Mouse (Mus musculus): ENCODE results near the gene Lrrc23. TPM values are rescaled to one million over a fixed set of nuclear protein-coding genes. Genes with fewer than 3 reads are reported as not detected.

Lrrc23 gene
- total and polyA plus RNA-seq, 3 experiments, result 3.2 TPM; not detected in 2

GRCm38 (mm10) chr6:124737040-124737439 is 42.5 kb downstream of the Lrrc23 start:
- Histone ChIP-seq H3K4me3 (no peak overlapping the region), H3K9ac (ENCODE audit: low read depth, low read length) (no peak overlapping the region), H3K27ac (no peak overlapping the region), H3K79me2 (replicated peaks; ENCODE audit: control insufficient read depth, insufficient read depth, low read length) (no peaks in the 10 kb centered on the region), H3K36me3 (ENCODE audit: control insufficient read depth, insufficient read depth, low read length) (peaks cover 2% of the 10 kb centered on the region; the same call in 1 of the 2 replicates), H3K4me1 (ENCODE audit: control insufficient read depth, insufficient read depth, low read length) (peaks cover 5% of the 10 kb centered on the region), H3K27me3 (ENCODE audit: control insufficient read depth, insufficient read depth, low read length) (no peaks in the 10 kb centered on the region)
- 83% methylated on average over 11 of the region's 11 CpGs for WGBS
- TF ChIP-seq CTCF (IDR thresholded peaks at IDR 0.05) (no peak), POLR2A (IDR thresholded peaks at IDR 0.05; ENCODE audit: insufficient read depth, low read depth, low read length) (no peak), EP300 (IDR thresholded peaks at IDR 0.05; ENCODE audit: insufficient read depth, low read depth, low read length) (no peak)
- intact Hi-C loops (cut with DNase I), result no loop called here
- DNase-seq, result no peak

- 87% methylated on average over 3 of the region's 3 CpGs for WGBS
- no peak overlapping the region for H3K4me3 ChIP-seq
- H3K27ac ChIP-seq, result no peak overlapping the region
- H3K79me2 ChIP-seq (replicated peaks; ENCODE audit: control insufficient read depth, insufficient read depth, low read length), result no peaks in the 10 kb centered on the region
- H3K36me3 ChIP-seq (ENCODE audit: control insufficient read depth, insufficient read depth, low read length), result no peaks in the 10 kb centered on the region
- no peaks in the 10 kb centered on the region for H3K4me1 ChIP-seq (ENCODE audit: control insufficient read depth, insufficient read depth, low read length)
- intact Hi-C loops (cut with DNase I), result no loop called here
- H3K27me3 ChIP-seq (ENCODE audit: control insufficient read depth, insufficient read depth, low read length), result no peaks in the 10 kb centered on the region
- no peak for DNase-seq
- H3K9ac ChIP-seq (ENCODE audit: low read depth, low read length), result no peak overlapping the region
- TF ChIP-seq CTCF (IDR thresholded peaks at IDR 0.05) (no peak), POLR2A (IDR thresholded peaks at IDR 0.05; ENCODE audit: insufficient read depth, low read depth, low read length) (no peak), EP300 (IDR thresholded peaks at IDR 0.05; ENCODE audit: insufficient read depth, low read depth, low read length) (no peak)
Observed at GRCm38 (mm10) chr6:124734417-124734816, 45.1 kb downstream of the Lrrc23 start.

GRCm38 (mm10) chr6:124732476-124733370 is 46.8 kb downstream of the Lrrc23 start:
- Histone ChIP-seq H3K27ac (no peak overlapping the region; the same call in 1 of the 2 replicates), H3K27me3 (ENCODE audit: control insufficient read depth, insufficient read depth, low read length) (no peaks in the 10 kb centered on the region), H3K4me3 (no peak overlapping the region), H3K9ac (ENCODE audit: low read depth, low read length) (no peak overlapping the region; the same call in 1 of the 2 replicates), H3K79me2 (replicated peaks; ENCODE audit: control insufficient read depth, insufficient read depth, low read length) (no peaks in the 10 kb centered on the region), H3K36me3 (ENCODE audit: control insufficient read depth, insufficient read depth, low read length) (no peaks in the 10 kb centered on the region), H3K4me1 (ENCODE audit: control insufficient read depth, insufficient read depth, low read length) (no peaks in the 10 kb centered on the region)
- TF ChIP-seq CTCF (IDR thresholded peaks at IDR 0.05) (no peak), EP300 (IDR thresholded peaks at IDR 0.05; ENCODE audit: insufficient read depth, low read depth, low read length) (no peak), POLR2A (IDR thresholded peaks at IDR 0.05; ENCODE audit: insufficient read depth, low read depth, low read length) (no peak; the same call in 1 of the 2 replicates)
- 56% methylated on average over 19 of the region's 19 CpGs for WGBS
- DNase-seq, result peak; percentile 64 to 83
- intact Hi-C loops (cut with DNase I), result no loop called here

GRCm38 (mm10) chr6:124731038-124731437 is 48.5 kb downstream of the Lrrc23 start:
- Histone ChIP-seq H3K27me3 (ENCODE audit: control insufficient read depth, insufficient read depth, low read length) (no peaks in the 10 kb centered on the region), H3K4me3 (no peak overlapping the region), H3K79me2 (replicated peaks; ENCODE audit: control insufficient read depth, insufficient read depth, low read length) (no peaks in the 10 kb centered on the region), H3K4me1 (ENCODE audit: control insufficient read depth, insufficient read depth, low read length) (no peaks in the 10 kb centered on the region), H3K36me3 (ENCODE audit: control insufficient read depth, insufficient read depth, low read length) (no peaks in the 10 kb centered on the region), H3K9ac (ENCODE audit: low read depth, low read length) (no peak overlapping the region), H3K27ac (no peak overlapping the region)
- TF ChIP-seq POLR2A (IDR thresholded peaks at IDR 0.05; ENCODE audit: insufficient read depth, low read depth, low read length), result no peak
- WGBS, result 88% methylated on average over 7 of the region's 7 CpGs
- DNase-seq, result no peak
- intact Hi-C loops (cut with DNase I), result no loop called here

- TF ChIP-seq POLR2A (IDR thresholded peaks at IDR 0.05; ENCODE audit: insufficient read depth, low read depth, low read length) (no peak), EP300 (IDR thresholded peaks at IDR 0.05; ENCODE audit: insufficient read depth, low read depth, low read length) (no peak), CTCF (IDR thresholded peaks at IDR 0.05) (no peak)
- H3K36me3 ChIP-seq (ENCODE audit: control insufficient read depth, insufficient read depth, low read length), result no peaks in the 10 kb centered on the region
- H3K9ac ChIP-seq (ENCODE audit: low read depth, low read length), result no peak overlapping the region
- H3K27me3 ChIP-seq (ENCODE audit: control insufficient read depth, insufficient read depth, low read length), result no peaks in the 10 kb centered on the region
- H3K79me2 ChIP-seq (replicated peaks; ENCODE audit: control insufficient read depth, insufficient read depth, low read length), result no peaks in the 10 kb centered on the region
- WGBS, result 46% methylated on average over 8 of the region's 8 CpGs
- no peak overlapping the region for H3K4me3 ChIP-seq
- H3K4me1 ChIP-seq (ENCODE audit: control insufficient read depth, insufficient read depth, low read length), result no peaks in the 10 kb centered on the region
- peak in 1 of 2 experiments; percentile 48 for DNase-seq
- H3K27ac ChIP-seq, result no peak overlapping the region
- intact Hi-C loops (cut with DNase I), result no loop called here
Observed at GRCm38 (mm10) chr6:124729850-124730705, 49.4 kb downstream of the Lrrc23 start.

Data from heart, adult 2 months (tissue).